Mouse (Mus musculus) CH12.LX (cell line): ENCODE measurements around the gene Pcgf3. TPM values are rescaled to one million over a fixed set of nuclear protein-coding genes. Genes with fewer than 3 reads are reported as not detected.

Source experiments
- DNase-seq: peaks from one replicate; pipeline ENCODE4 v3.0.0-alpha.2; 2013; ENCODE audit errors: extremely low read depth
- H3K27ac ChIP-seq: 2 replicates; pipeline ENCODE4 v1.5.1; 2012; ENCODE audit warnings: low read depth, mild to moderate bottlenecking, control low read depth, moderate library complexity; ENCODE audit not compliant: insufficient read depth
- H3K27me3 ChIP-seq: replicated peaks from 2 replicates; pipeline ENCODE3; 2012; ENCODE audit warnings: inconsistent platforms
- H3K36me3 ChIP-seq, 2 experiments: replicated peaks in 1 of 2; 2 replicates each; pipeline versions ENCODE3 to v1.6.1; 2012; ENCODE audit warnings: inconsistent platforms in 1 of 2, low read length in 1 of 2, mild to moderate bottlenecking in 1 of 2, mixed read lengths in 1 of 2, moderate library complexity in 1 of 2; ENCODE audit not compliant: control insufficient read depth in 1 of 2, insufficient read depth in 1 of 2
- H3K4me1 ChIP-seq, 2 experiments: 2 replicates each; pipeline ENCODE4 v1.6.1; 2012; ENCODE audit warnings: inconsistent platforms in 1 of 2, moderate library complexity in 1 of 2; ENCODE audit not compliant: insufficient read depth in 2 of 2, control insufficient read depth in 1 of 2
- H3K4me2 ChIP-seq: 2 replicates; pipeline ENCODE4 v1.6.1; 2012; ENCODE audit warnings: low read depth, mild to moderate bottlenecking, control low read depth; ENCODE audit not compliant: poor library complexity, insufficient read depth, severe bottlenecking
- H3K4me3 ChIP-seq, 3 experiments: fragments of 150-350 bp in 1 of 3; sonication (generic) in 1 of 3; replicated peaks in 1 of 3; 2 replicates each; pipeline versions ENCODE3 to v1.5.1; 2011 to 2012; ENCODE audit warnings: low read depth in 2 of 3, low read length in 2 of 3, mild to moderate bottlenecking in 2 of 3, moderate library complexity in 2 of 3, control low read depth in 1 of 3, improper control_type of control experiment in 1 of 3, inconsistent platforms in 1 of 3, mixed read lengths in 1 of 3; ENCODE audit not compliant: poor library complexity in 1 of 3
- H3K79me2 ChIP-seq: replicated peaks from 2 replicates; pipeline ENCODE4 v1.6.1; 2012; ENCODE audit warnings: mild to moderate bottlenecking, moderate library complexity; ENCODE audit not compliant: control insufficient read depth, poor library complexity, insufficient read depth, severe bottlenecking; ENCODE audit errors: extremely low read depth
- H3K9ac ChIP-seq: 2 replicates; pipeline ENCODE4 v1.6.1; 2012; ENCODE audit warnings: low read depth, mild to moderate bottlenecking, control low read depth, moderate library complexity; ENCODE audit not compliant: insufficient read depth
- H3K9me3 ChIP-seq: replicated peaks from 2 replicates; pipeline ENCODE3; 2012; ENCODE audit warnings: low read length, inconsistent platforms, mixed read lengths
- BHLHE40 ChIP-seq: IDR thresholded peaks from 2 replicates; pipeline ENCODE4 v1.6.1; 2011; ENCODE audit warnings: mild to moderate bottlenecking, low read depth, low read length, improper control_type of control experiment
- CHD1 ChIP-seq: IDR thresholded peaks from 2 replicates; pipeline ENCODE4 v1.6.1; 2012; ENCODE audit warnings: low read depth, low read length, improper control_type of control experiment, inconsistent platforms
- CTCF ChIP-seq, 2 experiments: IDR thresholded peaks in 1 of 2; conservative IDR thresholded peaks in 1 of 2; 2 replicates each; pipeline ENCODE4 v1.5.1; 2011 to 2012; ENCODE audit warnings: low read depth in 2 of 2, low read length in 2 of 2, improper control_type of control experiment in 1 of 2, inconsistent platforms in 1 of 2, mild to moderate bottlenecking in 1 of 2, moderate library complexity in 1 of 2
- EP300 ChIP-seq: IDR thresholded peaks from 2 replicates; pipeline ENCODE4 v1.6.1; 2011; ENCODE audit warnings: low read length, improper control_type of control experiment
- ETS1 ChIP-seq: conservative IDR thresholded peaks from 2 replicates; pipeline ENCODE4 v1.6.1; 2012; ENCODE audit warnings: low read depth, mild to moderate bottlenecking, inconsistent platforms, low read length, improper control_type of control experiment, moderate library complexity
- GABPA ChIP-seq: IDR thresholded peaks from 2 replicates; pipeline ENCODE4 v1.6.1; 2012; ENCODE audit warnings: low read depth, low read length, improper control_type of control experiment, inconsistent platforms; ENCODE audit not compliant: insufficient replicate concordance
- IRF4 ChIP-seq: IDR thresholded peaks from 2 replicates; pipeline ENCODE4 v1.6.1; 2014; ENCODE audit warnings: low read depth, mild to moderate bottlenecking, inconsistent platforms, low read length, improper control_type of control experiment
- JUND ChIP-seq: conservative IDR thresholded peaks from 2 replicates; pipeline ENCODE4 v1.6.1; 2011; ENCODE audit warnings: low read depth, low read length, improper control_type of control experiment
- MAFK ChIP-seq: IDR thresholded peaks from 2 replicates; pipeline ENCODE4 v1.6.1; 2011; ENCODE audit warnings: low read length, improper control_type of control experiment; ENCODE audit not compliant: insufficient replicate concordance
- MAX ChIP-seq: IDR thresholded peaks from 2 replicates; pipeline ENCODE4 v1.6.1; 2011; ENCODE audit warnings: low read length, improper control_type of control experiment
- MAZ ChIP-seq: IDR thresholded peaks from 2 replicates; pipeline ENCODE4 v1.6.1; 2012; ENCODE audit warnings: low read depth, mild to moderate bottlenecking, inconsistent platforms, low read length, improper control_type of control experiment, moderate library complexity
- MEF2A ChIP-seq: IDR thresholded peaks from 2 replicates; pipeline ENCODE4 v1.6.1; 2014; ENCODE audit warnings: low read depth, mild to moderate bottlenecking, inconsistent platforms, low read length, improper control_type of control experiment, borderline replicate concordance
- MYC ChIP-seq: IDR thresholded peaks from 2 replicates; pipeline ENCODE4 v1.6.1; 2011; ENCODE audit warnings: low read depth, mild to moderate bottlenecking, improper control_type of control experiment, low read length
- PAX5 ChIP-seq: IDR thresholded peaks from 2 replicates; pipeline ENCODE4 v1.6.1; 2012; ENCODE audit warnings: low read length, inconsistent platforms, mixed read lengths
- POLR2A ChIP-seq: IDR thresholded peaks from 2 replicates; pipeline ENCODE4 v1.6.1; 2011; ENCODE audit warnings: low read depth, mild to moderate bottlenecking, improper control_type of control experiment, low read length
- RCOR1 ChIP-seq: conservative IDR thresholded peaks from 2 replicates; pipeline ENCODE4 v1.6.1; 2012; ENCODE audit warnings: low read depth, mild to moderate bottlenecking, inconsistent platforms, low read length, improper control_type of control experiment
- UBTF ChIP-seq: IDR thresholded peaks from 2 replicates; pipeline ENCODE4 v1.6.1; 2012; ENCODE audit warnings: low read depth, mild to moderate bottlenecking, inconsistent platforms, low read length, improper control_type of control experiment, moderate library complexity
- USF1 ChIP-seq: IDR thresholded peaks from 2 replicates; pipeline ENCODE4 v1.6.1; 2014; ENCODE audit warnings: low read depth, mild to moderate bottlenecking, inconsistent platforms, low read length, improper control_type of control experiment
- ZC3H11A ChIP-seq: IDR thresholded peaks from 2 replicates; pipeline ENCODE4 v1.6.1; 2012; ENCODE audit warnings: low read depth, mild to moderate bottlenecking, inconsistent platforms, low read length, improper control_type of control experiment
- ZNF384 ChIP-seq: IDR thresholded peaks from 2 replicates; pipeline ENCODE4 v1.6.1; 2012; ENCODE audit warnings: low read depth, low read length, improper control_type of control experiment, inconsistent platforms
- dilution Hi-C: fragments of 300-500 bp; cut with MboI; formaldehyde crosslinking; loops from 2 replicates; pipeline ENCODE4 v1.14.3; 2020; ENCODE audit warnings: low sequenced_read_pairs; ENCODE audit not compliant: extremely low pct_unique_long_range_greater_than_20kb, extremely low pct_ligation_motif_present
- in situ Hi-C: fragments of 300-500 bp; cut with MboI; formaldehyde crosslinking; loops from 3 replicates; pipeline ENCODE4 v1.14.3; 2019; ENCODE audit warnings: low sequenced_read_pairs, low pct_ligation_motif_present, low pct_unique_long_range_greater_than_20kb, mixed read lengths
- polyA plus RNA-seq: library from polyadenylated mRNA; unstranded; fragments of >175 nt; gene quantifications from 2 replicates; pipeline ENCODE4 v1.2.1, GENCODE M21; 2012; ENCODE audit warnings: low read depth; ENCODE audit not compliant: insufficient read length
- total RNA-seq, 2 experiments: library from RNA; depleted of rRNA; stranded (reverse); fragments of 300-350 nt in 1 of 2; fragments of >200 nt in 1 of 2; gene quantifications; 2 replicates each; pipeline ENCODE4 v1.2.3; 2012 to 2014

The Pcgf3 gene
- total and polyA plus RNA-seq, 3 experiments = 5.5 to 18.8 (median 6.0) TPM

GRCm38 (mm10) chr5:108436101-108436500, 24.9 kb upstream of the Pcgf3 start:
- no peak overlapping the region for H3K9ac ChIP-seq
- TF ChIP-seq UBTF = no peak
- TF ChIP-seq EP300 = no peak
- no peak for TF ChIP-seq ETS1
- TF ChIP-seq ZNF384 = no peak
- no peak for TF ChIP-seq MYC
- no peak for TF ChIP-seq MEF2A
- TF ChIP-seq BHLHE40 = no peak
- TF ChIP-seq MAZ = no peak
- TF ChIP-seq GABPA = no peak
- TF ChIP-seq ZC3H11A = no peak
- TF ChIP-seq MAFK = no peak
- no peak for TF ChIP-seq CTCF (conservative IDR thresholded peaks at IDR 0.05 in 1 of 2, IDR thresholded peaks at IDR 0.05 in 1 of 2; ENCODE audit: low read depth in 2 of 2, low read length in 2 of 2)
- TF ChIP-seq RCOR1 = no peak
- peaks cover 2% of the 10 kb centered on the region for H3K27me3 ChIP-seq
- peaks cover 8 to 19% of the 10 kb centered on the region in 2 experiments for H3K36me3 ChIP-seq
- no peaks in the 10 kb centered on the region for H3K9me3 ChIP-seq
- H3K79me2 ChIP-seq = peaks cover 10% of the 10 kb centered on the region
- peaks cover 3 to 20% of the 10 kb centered on the region in 2 experiments for H3K4me1 ChIP-seq
- DNase-seq = no peak
- H3K4me2 ChIP-seq = no peak overlapping the region
- in situ Hi-C loops = loop anchor here (25.0 kb wide), 1 partner anchor 226 kb away; the partner anchor contains the start of genes Dgkq and Idua
- H3K27ac ChIP-seq = no peak overlapping the region
- dilution Hi-C loops = no loop called here
- no peak overlapping the region for H3K4me3 ChIP-seq

- H3K4me1 ChIP-seq = no peaks in the 10 kb centered on the region
- dilution Hi-C loops = no loop called here
- H3K36me3 ChIP-seq = no peaks in the 10 kb centered on the region
- peaks cover 22% of the 10 kb centered on the region for H3K27me3 ChIP-seq
- no peaks in the 10 kb centered on the region for H3K79me2 ChIP-seq
- TF ChIP-seq CHD1 = no peak
- TF ChIP-seq USF1 = no peak
- no peak for TF ChIP-seq UBTF
- no peak for TF ChIP-seq POLR2A
- no peak for TF ChIP-seq JUND
- TF ChIP-seq IRF4 = no peak
- no peak for TF ChIP-seq BHLHE40
- no peak for TF ChIP-seq MAZ
- TF ChIP-seq MAX = no peak
- no peak for TF ChIP-seq ZNF384
- TF ChIP-seq PAX5 = no peak
- TF ChIP-seq RCOR1 = no peak
- H3K27ac ChIP-seq = no peak overlapping the region
- H3K4me3 ChIP-seq = no peak overlapping the region
- DNase-seq = no peak
- H3K9ac ChIP-seq = no peak overlapping the region
- in situ Hi-C loops = loop anchor here (25.0 kb wide), 1 partner anchor 215 kb away; the partner anchor contains the start of genes Dgkq and Idua
- H3K9me3 ChIP-seq = no peaks in the 10 kb centered on the region
- no peak overlapping the region for H3K4me2 ChIP-seq
Observed at GRCm38 (mm10) chr5:108446973-108447372, 14.1 kb upstream of the Pcgf3 start.
